Mouse (Mus musculus) gastrocnemius, postnatal 25 days (tissue): Measurements from ENCODE around the gene Tacr1. TPM values are rescaled to one million over a fixed set of nuclear protein-coding genes. Genes with fewer than 3 reads are reported as not detected.
"Not testable (repeated sequence)": the region's sequence is repeated elsewhere in the genome, so short reads cannot be mapped to it uniquely, and the experiment has no call there.

Experiments
- DNase-seq: peaks from one replicate; pipeline ENCODE4 v3.0.0; 2022
- long read RNA-seq, 2 experiments: library from polyadenylated mRNA; stranded (forward); transcript quantifications; one replicate each; pipeline ENCODE4 v2.0.0; 2021
- total RNA-seq, 2 experiments: library from RNA; stranded (reverse); gene quantifications; 1 replicate in 1 of 2; 2 replicates in 1 of 2; pipeline ENCODE4 v1.2.3; 2021

The Tacr1 gene
- not detected for total RNA-seq
- long read RNA-seq, experiment 1 = 0 reads
- long read RNA-seq, experiment 2 = 0 reads

DNA sequence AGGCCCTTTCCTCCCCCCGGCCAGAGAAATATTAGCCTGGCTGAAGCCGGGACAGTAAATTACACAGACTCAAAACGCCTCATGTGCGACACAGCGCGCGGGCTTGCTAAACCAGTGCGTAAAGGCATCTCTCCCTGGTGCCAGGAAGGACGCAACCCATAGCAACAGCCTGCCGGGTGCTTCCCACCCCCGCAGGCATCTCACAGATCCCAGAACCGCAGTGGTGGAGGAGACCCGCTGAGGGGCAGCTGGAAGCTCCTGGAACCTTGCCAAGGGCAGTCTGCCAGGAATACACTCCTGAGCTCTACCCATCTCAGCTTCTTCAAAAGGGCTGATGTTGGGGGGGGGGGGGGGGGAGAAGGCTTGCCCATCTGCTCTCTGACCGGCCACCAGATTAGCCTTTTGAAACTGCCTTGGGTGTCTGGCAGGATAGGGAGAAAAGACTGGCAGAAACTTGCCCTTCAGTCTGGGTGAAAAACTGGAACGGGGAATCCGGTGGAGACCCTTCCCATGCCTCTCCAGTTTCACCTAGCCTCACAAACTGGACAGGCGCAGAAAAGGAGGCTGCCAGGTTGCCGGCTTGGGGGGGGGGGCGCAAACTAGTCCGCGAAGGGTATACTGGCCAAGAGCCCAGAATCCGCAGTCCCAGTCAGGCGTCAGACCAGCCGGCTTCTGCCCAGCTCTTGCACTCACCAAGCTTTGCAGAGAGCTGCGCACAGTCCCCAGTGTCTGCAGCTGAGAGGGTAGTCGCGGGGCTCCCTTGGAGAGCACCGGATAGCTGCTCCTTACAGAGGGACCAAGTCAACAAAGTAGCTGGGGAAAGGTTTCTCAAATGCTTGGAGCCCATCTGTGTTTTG, at the start of gene Tacr1:
Gene Tacr1, plus strand, starts transcription at position 740 of the 857 bp plus-strand sequence.
- no peak for DNase-seq

DNA sequence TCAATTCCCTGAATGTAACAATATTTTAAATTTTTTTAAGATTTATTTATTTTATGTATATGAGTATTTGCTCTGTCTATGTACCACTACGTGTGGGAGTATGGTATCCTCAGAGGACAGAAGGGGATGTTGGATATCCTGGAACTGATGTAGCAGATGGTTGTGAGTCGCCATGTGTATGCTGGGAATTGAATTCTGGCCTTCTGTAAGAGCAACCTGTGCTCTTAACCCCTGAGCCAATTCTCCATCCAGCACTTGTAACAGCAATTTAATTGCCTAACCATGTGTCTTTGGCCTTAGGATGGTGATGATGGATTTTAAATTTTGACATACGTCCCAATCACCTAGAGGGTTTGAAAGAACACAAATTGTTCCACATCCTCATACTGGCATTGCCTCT, 26.0 kb upstream of the Tacr1 start:
- DNase-seq = no peak

- DNase-seq = no peak
These were observed 18.6 kb upstream of the Tacr1 start for GRCm38 (mm10) chr6:82383556-82383955.

DNA sequence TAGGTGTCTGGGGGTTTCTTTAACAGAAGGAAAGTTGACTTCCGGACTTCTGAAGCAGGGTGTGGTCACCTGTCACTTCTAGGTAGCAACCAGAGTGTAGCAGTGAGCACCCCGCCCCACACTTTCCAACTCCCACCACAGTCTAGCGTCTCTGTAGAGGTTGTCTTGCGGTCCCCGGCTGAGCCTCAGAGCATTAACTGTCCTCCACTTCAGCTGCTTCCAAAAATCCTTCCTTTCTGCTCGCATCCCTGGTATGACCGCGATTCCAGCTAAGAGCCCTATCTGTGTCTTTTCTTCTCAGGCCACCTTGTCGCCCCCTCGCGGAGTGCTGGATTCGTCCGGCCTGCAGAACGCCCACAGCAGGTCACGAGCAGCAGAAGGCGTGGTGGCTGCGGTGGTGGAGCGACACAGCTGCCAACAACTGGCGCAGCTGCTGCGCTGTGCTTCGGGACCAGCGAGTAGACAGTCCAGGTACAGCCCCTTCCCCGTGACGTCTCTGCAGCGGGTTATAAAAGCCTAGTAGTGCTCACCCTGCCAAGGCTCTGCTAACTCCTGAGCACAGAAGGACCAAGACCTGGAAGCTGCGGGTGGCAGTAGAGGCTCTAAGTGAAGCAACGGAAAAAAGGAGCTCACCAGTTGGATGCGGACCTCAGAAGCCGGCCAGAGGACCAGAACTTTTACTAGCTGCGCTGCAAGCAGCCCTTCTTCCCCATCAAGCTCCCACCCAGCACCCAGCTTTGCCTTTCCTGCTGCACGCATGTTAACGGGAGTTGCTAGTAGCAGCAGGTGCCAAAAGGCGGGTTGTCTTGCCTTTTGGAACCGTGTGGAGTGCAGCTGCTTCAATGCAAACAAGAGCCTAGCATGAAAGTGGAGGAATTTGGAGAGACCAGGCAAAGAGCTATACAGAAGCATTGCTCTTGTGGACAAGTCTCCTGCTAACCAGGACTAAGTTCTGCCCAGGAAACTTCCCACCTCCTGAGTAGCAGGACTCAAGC, 664 bp downstream of the Tacr1 start:
- DNase-seq = no peak

GRCm38 (mm10) chr6:82418367-82418766, 16.2 kb downstream of the Tacr1 start:
- no peak for DNase-seq

DNA sequence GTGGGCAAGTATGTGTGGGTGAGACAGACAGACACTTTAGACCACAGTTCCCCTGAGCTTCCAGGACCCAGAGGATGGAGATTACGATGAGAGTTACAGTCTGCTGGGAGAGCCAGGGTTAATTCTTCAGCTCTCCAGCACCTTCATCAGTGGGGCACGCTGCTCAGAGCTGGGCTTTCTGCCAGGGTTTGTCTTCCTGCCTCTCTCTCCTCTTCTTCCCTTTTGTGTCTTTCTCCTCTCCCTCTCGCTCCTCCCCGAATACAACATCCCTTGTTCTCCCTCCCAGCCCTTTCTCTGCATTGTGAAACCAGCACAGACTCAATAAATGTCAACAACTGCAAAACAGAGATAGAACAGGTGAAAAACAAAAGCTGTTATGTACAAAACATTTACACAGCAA, 18.1 kb downstream of the Tacr1 start:
- no peak for DNase-seq

GRCm38 (mm10) chr6:82428890-82429289, 26.8 kb downstream of the Tacr1 start:
- DNase-seq = no peak

DNA sequence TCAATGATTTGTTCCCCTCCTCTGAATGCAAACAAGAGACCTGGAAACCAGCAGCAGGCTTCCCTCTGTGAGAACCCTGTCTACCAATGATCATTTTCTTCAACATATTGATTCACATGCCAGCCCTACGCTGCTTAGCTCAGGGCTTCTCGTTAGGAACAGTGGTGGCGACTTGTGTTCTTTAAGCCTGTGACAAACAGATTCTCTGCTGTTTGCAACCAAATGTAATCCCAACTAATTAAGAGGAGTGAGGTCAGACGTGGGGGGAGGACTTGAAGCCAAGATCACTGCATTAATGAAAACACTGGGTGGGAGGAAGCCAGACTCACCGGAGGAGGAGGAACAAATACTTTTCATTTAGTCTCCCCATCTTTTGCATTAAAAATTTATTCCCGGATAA, 27.6 kb downstream of the Tacr1 start:
- DNase-seq = no peak

- DNase-seq = no peak
These were observed 35.0 kb downstream of the Tacr1 start for GRCm38 (mm10) chr6:82437174-82437573.

- DNase-seq = not testable (repeated sequence)
These were observed 50.3 kb downstream of the Tacr1 start for GRCm38 (mm10) chr6:82452206-82453095.

DNA sequence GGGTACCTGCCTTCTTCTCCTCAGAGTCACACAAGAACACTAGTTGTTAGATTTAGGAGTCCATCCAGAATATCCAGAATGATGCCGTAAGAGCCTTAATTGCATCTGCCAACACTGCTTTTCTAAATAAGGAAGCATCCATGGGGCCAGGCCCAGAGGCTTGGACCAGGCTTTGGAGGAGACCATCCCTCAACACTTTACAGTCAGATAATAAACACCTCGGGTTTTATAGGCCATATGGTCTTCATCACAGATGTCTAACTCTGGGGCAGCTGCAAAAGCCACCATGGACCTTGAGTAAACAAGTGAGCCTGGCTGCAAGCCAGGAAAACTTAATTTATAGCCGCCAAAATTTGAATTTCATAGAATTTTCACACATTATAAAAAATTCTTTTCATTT, 53.1 kb downstream of the Tacr1 start:
- DNase-seq = no peak

DNA sequence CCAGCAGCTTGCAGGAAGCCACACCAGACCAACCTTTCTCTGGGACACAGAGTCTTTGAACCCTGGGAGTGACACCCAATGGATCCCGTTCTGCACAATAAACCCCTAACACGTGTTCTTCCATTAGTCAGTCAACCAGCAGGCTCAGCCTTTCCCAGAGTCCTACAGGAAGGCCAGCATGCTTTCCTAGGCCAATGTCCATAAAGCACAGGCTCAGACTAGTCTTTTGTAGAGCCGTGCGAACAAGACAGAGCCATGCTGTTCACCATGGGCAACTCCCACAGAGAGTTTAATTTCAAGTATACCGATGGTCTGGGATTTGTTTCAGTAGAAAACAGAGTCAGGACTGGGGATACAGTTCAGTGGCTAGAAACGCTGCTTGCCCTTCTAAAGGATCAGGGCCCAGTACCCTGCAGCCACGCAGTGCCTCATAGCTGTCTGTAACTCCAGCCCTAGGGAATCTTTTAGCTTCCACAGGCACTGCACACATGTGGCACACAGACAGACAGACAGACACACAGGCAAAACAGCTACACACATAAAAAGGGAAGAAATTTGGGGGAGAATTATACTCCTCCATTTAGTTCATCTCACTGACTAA, 55.1 kb downstream of the Tacr1 start:
- no peak for DNase-seq

DNA sequence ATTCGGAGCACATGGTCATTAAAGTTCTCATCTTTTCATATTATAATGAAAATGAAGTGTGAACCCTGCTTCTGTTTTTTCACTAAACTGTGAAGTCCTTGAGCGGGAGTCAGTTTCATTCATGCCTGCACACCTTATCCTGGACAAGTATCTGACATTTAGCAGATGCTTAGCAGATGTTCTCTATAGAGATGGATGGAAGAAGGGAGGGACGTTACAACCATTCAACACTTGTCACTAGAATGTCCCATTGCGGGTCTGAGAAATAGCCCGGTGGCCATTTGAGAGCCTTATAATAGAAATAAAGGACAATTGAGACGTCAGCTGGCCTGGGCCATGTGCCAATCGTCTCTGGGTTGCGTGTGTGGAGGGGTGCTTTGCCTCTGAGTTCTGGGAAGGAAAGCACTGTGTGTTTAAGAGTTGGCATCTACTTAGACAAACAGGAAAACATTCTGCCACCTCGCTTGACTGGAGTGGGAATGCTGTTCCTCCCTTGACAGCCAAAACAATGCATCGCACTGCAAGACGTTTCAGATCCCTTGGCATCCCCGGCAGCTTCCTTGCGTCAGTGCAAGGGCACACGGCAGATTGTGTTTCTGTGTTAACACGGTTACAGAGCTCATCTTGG, 56.7 kb downstream of the Tacr1 start:
- no peak for DNase-seq

DNA sequence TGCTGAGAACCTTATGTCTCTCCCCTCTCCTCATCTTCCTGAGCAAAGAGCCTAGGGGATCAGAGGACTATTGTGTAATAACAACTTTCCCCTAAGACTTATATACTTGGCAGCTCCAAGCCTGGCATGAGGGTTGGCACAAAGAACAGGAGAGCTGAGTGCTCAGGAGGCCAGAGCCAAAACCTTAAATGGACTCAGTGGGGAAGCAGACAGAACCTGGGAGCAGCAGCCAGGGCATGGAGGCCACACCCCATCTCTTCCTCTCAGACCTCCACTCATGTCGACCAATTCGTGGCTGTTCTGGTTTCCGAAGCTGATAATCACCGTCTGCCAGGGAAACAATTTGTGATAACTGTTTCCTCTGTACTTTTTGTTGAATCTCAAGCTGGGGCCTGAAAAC, 61.0 kb downstream of the Tacr1 start:
- no peak for DNase-seq

GRCm38 (mm10) chr6:82474477-82474876, 72.3 kb downstream of the Tacr1 start:
- no peak for DNase-seq

DNA sequence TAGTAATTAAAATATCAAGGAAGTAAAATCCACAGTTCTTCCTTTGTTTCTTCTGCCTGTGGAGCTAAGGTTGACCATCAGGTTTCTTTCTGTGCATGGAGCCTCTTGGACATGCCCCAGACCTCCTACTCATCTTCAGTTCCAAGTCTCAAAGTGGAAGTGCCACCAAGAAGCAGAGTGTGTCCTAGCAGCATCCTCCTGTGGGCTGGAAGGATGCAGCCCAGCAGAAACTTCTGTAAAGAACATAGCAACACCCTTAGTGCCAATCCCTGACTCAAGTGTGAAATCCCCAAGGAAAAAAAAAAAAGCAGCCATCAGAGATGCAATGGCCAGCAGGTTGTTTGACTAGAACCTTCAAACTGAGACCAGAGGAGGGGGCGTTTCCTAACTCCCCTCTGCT, 81.7 kb downstream of the Tacr1 start:
- DNase-seq = no peak

DNA sequence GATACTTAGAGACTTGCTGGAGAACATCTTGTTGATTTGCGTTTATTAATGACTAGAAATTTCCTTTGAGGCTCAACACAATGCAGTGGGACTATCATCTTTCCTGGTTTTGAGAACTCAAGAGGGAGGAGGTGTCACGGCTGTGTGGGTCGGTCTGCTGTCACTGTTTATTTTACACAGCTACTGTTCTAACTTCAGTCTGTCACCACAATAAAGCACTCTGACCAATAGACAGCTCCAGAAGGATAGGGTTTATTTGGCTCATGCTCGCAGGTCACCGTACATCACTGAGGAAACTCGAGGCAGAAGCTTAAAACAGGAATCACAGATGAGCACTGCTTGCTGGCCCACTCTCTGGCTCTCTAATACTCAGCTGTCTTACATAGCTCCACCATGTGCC, 92.3 kb downstream of the Tacr1 start:
- no peak for DNase-seq

- DNase-seq = no peak
These were observed 108.8 kb downstream of the Tacr1 start for GRCm38 (mm10) chr6:82510843-82511416.

DNA sequence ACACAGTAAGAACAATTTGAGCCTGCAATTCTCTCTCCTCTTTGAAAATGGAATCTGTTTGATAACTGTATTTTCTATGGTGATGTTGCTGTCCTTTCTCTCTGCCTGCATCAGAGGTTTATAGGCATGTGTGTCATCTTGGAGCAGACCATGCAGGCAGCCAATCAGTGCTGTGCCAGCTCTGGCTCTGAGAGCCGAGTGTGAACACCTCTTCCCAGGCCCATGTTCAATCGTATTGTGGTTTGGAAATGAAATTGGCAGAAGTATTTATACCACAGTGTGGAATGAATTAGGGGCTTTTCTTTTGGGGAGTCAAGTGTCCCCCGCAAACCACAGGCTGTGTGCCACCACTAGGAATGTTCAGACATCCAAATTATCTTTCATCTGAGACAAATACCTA, 117.5 kb downstream of the Tacr1 start:
- no peak for DNase-seq

DNA sequence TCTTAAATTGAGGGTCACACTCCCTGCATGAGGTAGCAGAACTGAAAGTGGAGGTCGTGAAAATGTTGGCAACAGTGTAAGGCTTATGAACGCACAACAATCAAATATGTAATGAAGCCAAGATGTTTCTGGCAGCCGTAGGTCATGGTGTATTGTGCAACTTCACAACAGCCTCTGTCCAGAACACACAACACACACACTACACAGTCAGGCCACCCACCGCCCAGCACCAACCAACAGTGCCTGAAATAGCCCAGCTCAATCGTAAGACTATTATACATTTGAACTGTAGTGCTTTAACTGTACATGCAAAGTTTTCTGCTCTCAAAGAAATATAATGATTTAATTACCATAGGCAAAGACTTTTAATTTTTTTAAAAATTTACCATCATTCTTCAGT, 120.4 kb downstream of the Tacr1 start:
- DNase-seq = no peak
